Mouse (Mus musculus) effector memory CD4-positive, alpha-beta T cell, adult 7 months (primary cell): ENCODE data around the gene Tnni3. TPM values are rescaled to one million over a fixed set of nuclear protein-coding genes. Genes with fewer than 3 reads are reported as not detected.

Experiments
- polyA plus RNA-seq: library from polyadenylated mRNA; unstranded; fragments of 100-300 nt; shearing (Covaris generic); gene quantifications from one replicate; pipeline ENCODE4 v1.2.1, GENCODE M21; 2017

Gene Tnni3
- not detected for polyA plus RNA-seq

DNA sequence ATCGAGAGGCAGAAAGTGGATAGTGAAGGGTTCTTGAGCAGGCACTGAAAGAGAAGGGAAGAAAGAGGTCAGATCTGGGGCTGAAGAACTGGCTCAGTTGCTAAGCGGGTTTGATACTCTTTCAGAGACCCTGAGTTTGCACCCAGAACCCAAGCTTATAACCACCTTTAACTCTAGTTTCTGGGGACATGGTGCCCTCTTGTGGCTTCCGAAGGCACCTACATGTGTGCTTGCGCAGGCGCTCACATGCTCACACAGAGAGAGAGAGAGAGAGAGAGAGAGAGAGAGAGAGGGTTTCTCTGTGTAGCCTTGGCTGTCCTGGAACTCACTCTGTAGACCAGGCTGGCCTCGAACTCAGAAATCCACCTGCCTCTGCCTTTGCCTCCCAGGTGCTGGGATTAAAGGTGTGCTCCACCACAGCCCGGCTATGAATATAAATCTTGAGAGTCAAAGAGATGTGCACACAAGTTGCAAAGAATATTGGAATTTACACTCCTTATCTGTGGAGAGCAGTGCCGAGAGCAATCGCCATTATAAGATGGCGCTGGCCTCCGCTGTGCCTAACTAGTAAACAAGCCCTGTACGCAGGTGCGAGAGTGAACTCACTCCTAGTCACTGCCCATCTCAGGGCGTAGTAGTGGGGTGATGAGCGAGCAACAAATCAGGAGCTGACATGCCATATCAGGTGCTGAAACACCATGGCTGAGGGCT lies at the start of gene Tnni3:
Gene Tnni3 (minus strand): TSS at position 18 of the 711 bp plus-strand sequence.

DNA sequence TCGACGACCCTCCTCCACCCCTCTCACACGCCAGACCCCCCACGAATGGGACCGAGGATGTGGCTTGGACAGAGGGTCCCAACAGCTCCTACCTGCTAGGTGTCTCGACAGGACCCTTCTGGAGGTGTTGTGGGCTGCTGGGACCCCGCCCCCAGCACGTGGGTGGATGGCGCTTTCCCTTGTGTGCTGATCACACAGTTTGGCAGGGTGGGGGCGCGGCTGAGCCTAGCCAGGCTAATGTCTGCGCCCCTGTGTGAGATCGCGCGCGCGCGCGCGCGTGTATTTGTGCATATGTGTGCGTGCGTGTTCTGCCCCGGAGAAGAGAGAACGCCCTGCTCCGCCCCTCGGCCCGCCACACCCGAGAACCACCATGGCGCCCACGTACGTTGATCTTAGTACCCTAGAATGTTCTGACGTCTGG lies 23.2 kb upstream of the Tnni3 start, which contains the start of gene Syt5:
Gene Syt5 (minus strand): TSS at position 321 of the 421 bp plus-strand sequence.

DNA sequence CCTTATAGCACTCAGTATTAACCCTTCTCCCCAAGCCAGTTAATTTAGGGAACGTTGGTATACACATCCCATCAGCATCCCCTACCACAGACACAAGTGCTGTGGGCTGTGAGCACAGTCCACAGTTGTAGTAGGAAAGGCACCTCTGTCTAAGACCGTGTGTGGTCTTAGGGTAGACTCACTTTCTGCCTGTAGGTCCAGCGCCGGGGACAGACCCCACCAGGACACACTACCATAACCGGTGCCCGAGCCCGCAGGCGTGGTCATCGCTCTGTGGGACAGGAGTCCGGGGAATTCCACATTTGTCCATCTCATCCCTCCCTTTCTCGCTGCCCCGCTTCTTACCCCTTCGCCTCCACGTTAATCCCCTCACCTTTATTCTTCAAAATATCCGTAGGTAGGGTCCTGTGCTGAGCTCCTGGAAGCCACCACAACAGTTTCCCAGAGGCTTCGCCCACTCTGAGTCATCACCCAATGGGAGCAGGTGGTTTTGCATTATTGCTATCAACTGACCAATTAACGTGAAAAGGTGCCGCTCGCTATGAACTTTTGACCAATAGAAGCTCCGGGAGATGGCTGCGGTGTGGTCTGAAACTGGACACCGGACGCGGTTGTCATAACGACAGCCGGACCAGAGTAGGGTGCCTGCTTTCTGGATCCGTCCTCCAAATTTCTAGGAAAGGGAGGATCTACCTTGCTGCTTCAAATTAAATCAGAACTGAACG lies 8.1 kb upstream of the Tnni3 start, which contains the start of gene Dnaaf3:
Gene Dnaaf3 (minus strand): TSS at position 449 of the 725 bp plus-strand sequence.

GRCm38 (mm10) chr7:4516332-4517050 lies 7.5 kb downstream of the Tnni3 start, which contains the start of gene Tnnt1:
Gene Tnnt1, minus strand, starts transcription at chr7:4516382.

DNA sequence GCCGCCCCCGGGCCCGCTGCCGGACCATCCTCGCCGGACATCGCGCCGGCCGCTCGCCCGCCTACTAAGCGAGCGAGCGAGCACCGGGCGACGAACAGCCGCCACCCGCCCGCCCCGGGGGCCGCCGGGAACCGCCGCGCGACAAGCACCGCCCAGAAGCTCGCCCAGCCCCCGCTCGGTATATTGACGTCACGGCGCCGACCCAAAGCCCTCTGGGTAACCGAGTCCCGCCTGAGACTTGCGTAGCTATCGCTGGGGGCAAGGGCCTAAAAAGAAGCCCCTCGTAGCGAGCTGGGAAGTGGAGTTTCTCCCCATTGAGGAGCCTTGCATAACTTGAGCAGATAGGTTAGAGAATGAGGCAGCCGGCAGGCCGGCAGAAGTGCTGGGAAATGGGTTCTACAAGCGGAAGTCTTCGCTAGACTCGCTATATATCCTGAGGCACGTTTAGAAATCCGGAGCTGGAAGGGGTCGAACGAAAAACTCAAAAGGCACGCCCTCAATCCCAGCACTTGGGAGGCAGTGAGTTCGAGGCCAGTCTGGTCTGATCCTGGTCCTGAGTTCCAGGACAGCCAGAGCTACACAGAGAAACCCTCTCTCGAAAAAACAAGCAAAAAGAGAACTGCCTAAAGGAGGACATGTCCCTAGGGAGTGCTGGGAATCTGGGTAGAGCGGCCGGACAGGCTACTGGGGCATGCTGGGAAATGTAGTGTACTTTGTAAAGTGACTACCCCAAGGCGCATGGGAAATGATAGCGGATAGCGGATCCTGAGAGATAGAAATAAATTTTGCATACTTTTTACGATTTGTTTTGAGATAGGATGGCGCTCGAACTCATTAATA lies 22.3 kb downstream of the Tnni3 start, which contains the start of gene Ppp1r12c:
Gene Ppp1r12c (minus strand): TSS at position 123 of the 840 bp plus-strand sequence.

Other genes with a start within 250 kb of the Tnni3 start
- not detected for gene Ncr1, start 186.5 kb downstream of the Tnni3 start, polyA plus RNA-seq
- not detected for gene Gp6, start 126.5 kb downstream of the Tnni3 start, polyA plus RNA-seq
- 3.0 TPM for gene Rdh13, start 78.6 kb downstream of the Tnni3 start, polyA plus RNA-seq
- gene Eps8l1, start 63.6 kb downstream of the Tnni3 start, polyA plus RNA-seq, result 9.4 TPM
- gene Ppp1r12c, start 22.5 kb downstream of the Tnni3 start, polyA plus RNA-seq, result 203 TPM
- 2.5 TPM for gene Tnnt1, start 7.8 kb downstream of the Tnni3 start, polyA plus RNA-seq
- gene Dnaaf3, start 8.2 kb upstream of the Tnni3 start, polyA plus RNA-seq, result not detected
- gene Syt5, start 23.3 kb upstream of the Tnni3 start, polyA plus RNA-seq, result 1.0 TPM
- not detected for gene Ptprh, start 79.8 kb upstream of the Tnni3 start, polyA plus RNA-seq
- 11.7 TPM for gene Tmem86b, start 107.2 kb upstream of the Tnni3 start, polyA plus RNA-seq
- gene Ppp6r1, start 134.8 kb upstream of the Tnni3 start, polyA plus RNA-seq, result 243 TPM
- 62.4 TPM for gene Hspbp1, start 160.8 kb upstream of the Tnni3 start, polyA plus RNA-seq
- not detected for gene Brsk1, start 166.4 kb upstream of the Tnni3 start, polyA plus RNA-seq
- not detected for gene Tmem150b, start 201.0 kb upstream of the Tnni3 start, polyA plus RNA-seq
- 29.2 TPM for gene Kmt5c, start 215.9 kb upstream of the Tnni3 start, polyA plus RNA-seq
- not detected for gene Cox6b2, start 228.9 kb upstream of the Tnni3 start, polyA plus RNA-seq
- gene Fam71e2, start 247.1 kb upstream of the Tnni3 start, polyA plus RNA-seq, result not detected